Mouse (Mus musculus) layer of hippocampus, postnatal 36 days (tissue): ENCODE measurements around the gene Krt1. TPM values are rescaled to one million over a fixed set of nuclear protein-coding genes. Genes with fewer than 3 reads are reported as not detected.

ENCODE experiments used
- DNase-seq, 2 experiments: peaks; one replicate each; pipeline ENCODE4 v3.0.0; 2022
- total RNA-seq, 2 experiments: library from RNA; stranded (reverse); gene quantifications; 2 replicates each; pipeline ENCODE4 v1.2.3; 2021

The Krt1 gene
- 1 to 10 TPM; 3.5 to 4.6 TPM for total RNA-seq

- no peak for DNase-seq
These were observed at the start of gene Krt1 for GRCm38 (mm10) chr15:101850694-101851093. Gene Krt1 (minus strand): TSS chr15:101850794.

- no peak for DNase-seq
These were observed 44.6 kb upstream of the Krt1 start for GRCm38 (mm10) chr15:101895216-101895615.

- no peak for DNase-seq
These were observed 42.2 kb upstream of the Krt1 start, which contains the start of gene Krt76 for GRCm38 (mm10) chr15:101892820-101893219. Gene Krt76 (minus strand): TSS chr15:101892920.

GRCm38 (mm10) chr15:101879776-101880175, 29.2 kb upstream of the Krt1 start:
- DNase-seq = no peak

GRCm38 (mm10) chr15:101878041-101878440, 27.4 kb upstream of the Krt1 start:
- DNase-seq = no peak

GRCm38 (mm10) chr15:101874383-101874782, 23.8 kb upstream of the Krt1 start:
- no peak for DNase-seq

- DNase-seq = no peak
These were observed 22.6 kb upstream of the Krt1 start for GRCm38 (mm10) chr15:101873231-101873630.

GRCm38 (mm10) chr15:101869431-101869830, 18.8 kb upstream of the Krt1 start, which contains the start of gene Krt77:
Gene Krt77 (minus strand): TSS chr15:101869705.
- peak; percentile 51 to 68 for DNase-seq

GRCm38 (mm10) chr15:101866754-101867153, 16.2 kb upstream of the Krt1 start:
- peak in 1 of 2 experiments; percentile 14 for DNase-seq

- DNase-seq = no peak
These were observed 10.0 kb upstream of the Krt1 start for GRCm38 (mm10) chr15:101860421-101861130.

GRCm38 (mm10) chr15:101859735-101860170, 9.2 kb upstream of the Krt1 start:
- DNase-seq = peak; percentile 40 to 50

- DNase-seq = no peak
These were observed 8.3 kb upstream of the Krt1 start for GRCm38 (mm10) chr15:101858673-101859425.

GRCm38 (mm10) chr15:101856696-101857095, 6.1 kb upstream of the Krt1 start:
- no peak for DNase-seq

GRCm38 (mm10) chr15:101855732-101856131, 5.1 kb upstream of the Krt1 start:
- no peak for DNase-seq

GRCm38 (mm10) chr15:101854294-101854693, 3.7 kb upstream of the Krt1 start:
- DNase-seq = no peak

- DNase-seq = no peak
These were observed 2.0 kb upstream of the Krt1 start for GRCm38 (mm10) chr15:101852571-101852970.

GRCm38 (mm10) chr15:101845971-101846403, 4.6 kb downstream of the Krt1 start:
- peak; percentile 52 to 54 for DNase-seq

- DNase-seq = no peak
These were observed 7.4 kb downstream of the Krt1 start for GRCm38 (mm10) chr15:101843192-101843591.

GRCm38 (mm10) chr15:101834784-101835328, 15.7 kb downstream of the Krt1 start:
- no peak for DNase-seq

GRCm38 (mm10) chr15:101833131-101833530, 17.5 kb downstream of the Krt1 start:
- DNase-seq = no peak

- DNase-seq = no peak
These were observed 21.2 kb downstream of the Krt1 start for GRCm38 (mm10) chr15:101829441-101829840.

- DNase-seq = no peak
These were observed 28.8 kb downstream of the Krt1 start for GRCm38 (mm10) chr15:101821786-101822185.

GRCm38 (mm10) chr15:101817875-101818274, 32.7 kb downstream of the Krt1 start, which contains the start of gene Krt2:
Gene Krt2 (minus strand): TSS chr15:101818169.
- peak; percentile 37 to 42 for DNase-seq
